Mouse (Mus musculus): ENCODE measurements around the gene Csf1. TPM values are rescaled to one million over a fixed set of nuclear protein-coding genes. Genes with fewer than 3 reads are reported as not detected.

The Csf1 gene
- polyA plus RNA-seq (2012): 0.02 and 0.13 TPM in 2 replicates

DNA sequence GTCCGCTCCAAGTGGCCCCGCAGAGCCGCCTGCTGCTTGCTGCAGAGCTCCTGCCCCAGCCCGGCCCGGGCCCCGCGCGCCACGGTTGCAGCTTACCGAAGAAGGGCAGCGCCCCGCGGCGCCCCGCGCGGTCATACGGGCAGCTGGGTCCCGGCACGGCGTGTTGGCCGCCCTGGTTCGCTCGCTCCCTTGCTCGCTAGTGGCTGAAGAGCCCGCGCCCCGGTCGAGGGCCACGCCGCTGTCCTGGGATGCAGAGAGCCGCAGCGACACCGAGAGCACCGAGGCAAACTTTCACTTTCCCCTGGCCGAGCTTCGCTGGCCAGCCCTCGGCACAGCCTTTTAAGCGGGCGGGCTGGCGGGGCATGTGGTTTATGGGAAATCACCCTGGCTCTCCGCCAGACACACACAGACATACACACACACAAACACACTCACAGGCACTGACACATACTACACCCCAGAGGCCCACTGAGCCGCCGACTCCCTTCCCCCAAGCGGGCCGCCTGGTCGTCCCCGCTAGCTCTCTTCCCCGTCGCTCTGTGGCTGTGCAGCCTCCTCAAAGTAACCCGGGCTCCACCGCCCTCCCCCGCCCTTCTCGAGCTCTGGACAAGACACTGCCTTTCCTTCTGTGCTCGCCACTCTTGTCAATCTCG is at the start of gene Csf1:
Gene Csf1, minus strand, starts transcription at position 541 of the 653 bp plus-strand sequence.
- H3K4me1 ChIP-seq (ENCODE audit: control insufficient read depth): peaks cover 3% of the 10 kb centered on the region; the same call in 1 of the 2 replicates
- no peaks in the 10 kb centered on the region for H3K36me3 ChIP-seq (ENCODE audit: control insufficient read depth)
- H3K4me3 ChIP-seq (replicated peaks): peak within 1 kb of the TSS; percentile 59
- no peak for TF ChIP-seq GATA1 (IDR thresholded peaks at IDR 0.05; ENCODE audit: low read length)
- TF ChIP-seq TAL1 (IDR thresholded peaks at IDR 0.05; ENCODE audit: low read length): no peak
- H3K9me3 ChIP-seq (ENCODE audit: control insufficient read depth, low read length): no peaks in the 10 kb centered on the region
- peaks cover 46% of the 10 kb centered on the region for H3K27me3 ChIP-seq (ENCODE audit: control insufficient read depth)

DNA sequence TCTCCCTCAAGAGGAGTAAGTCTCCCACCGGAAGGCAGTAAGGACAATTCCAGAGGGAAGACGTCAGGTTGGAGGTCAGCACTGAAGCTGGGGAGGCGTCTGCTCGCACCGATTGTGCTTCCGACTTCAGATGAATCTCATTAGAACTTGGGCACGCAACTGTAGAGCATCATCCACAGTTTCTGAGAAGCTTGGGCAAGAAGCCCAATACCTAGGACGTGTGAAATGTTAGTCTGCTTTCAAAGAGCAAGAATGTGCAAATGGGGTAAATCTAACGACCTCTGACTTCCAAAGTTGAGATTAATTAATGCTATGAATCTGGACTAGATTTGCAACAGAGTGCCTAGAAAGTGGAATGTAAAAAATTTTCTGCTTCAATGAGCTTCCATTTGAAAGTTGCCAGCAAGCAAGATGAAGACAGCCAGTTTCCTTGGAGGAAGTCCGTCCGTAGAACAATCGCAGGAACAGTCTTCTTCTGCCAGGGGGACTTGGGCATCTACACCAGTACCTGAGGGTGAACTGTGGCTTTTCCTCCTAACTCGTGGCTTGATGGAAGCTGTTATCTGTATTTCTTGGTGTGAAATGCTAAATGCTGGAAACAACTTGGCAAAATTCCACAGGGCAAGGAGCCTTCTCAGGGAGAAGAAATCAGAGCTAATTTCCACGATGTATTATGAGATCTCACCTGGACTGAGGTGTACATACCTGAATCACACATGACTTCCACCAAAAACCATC is 47.9 kb upstream of the Csf1 start:
- no peaks in the 10 kb centered on the region for H3K27me3 ChIP-seq (ENCODE audit: control insufficient read depth)
- TF ChIP-seq GATA1 (IDR thresholded peaks at IDR 0.05; ENCODE audit: low read length) (no peak), TAL1 (IDR thresholded peaks at IDR 0.05; ENCODE audit: low read length) (no peak)
- no peaks in the 10 kb centered on the region for H3K9me3 ChIP-seq (ENCODE audit: control insufficient read depth, low read length)
- no peaks in the 10 kb centered on the region for H3K36me3 ChIP-seq (ENCODE audit: control insufficient read depth)
- peaks cover 8% of the 10 kb centered on the region for H3K4me1 ChIP-seq (ENCODE audit: control insufficient read depth)
- H3K4me3 ChIP-seq (replicated peaks): no peak overlapping the region

DNA sequence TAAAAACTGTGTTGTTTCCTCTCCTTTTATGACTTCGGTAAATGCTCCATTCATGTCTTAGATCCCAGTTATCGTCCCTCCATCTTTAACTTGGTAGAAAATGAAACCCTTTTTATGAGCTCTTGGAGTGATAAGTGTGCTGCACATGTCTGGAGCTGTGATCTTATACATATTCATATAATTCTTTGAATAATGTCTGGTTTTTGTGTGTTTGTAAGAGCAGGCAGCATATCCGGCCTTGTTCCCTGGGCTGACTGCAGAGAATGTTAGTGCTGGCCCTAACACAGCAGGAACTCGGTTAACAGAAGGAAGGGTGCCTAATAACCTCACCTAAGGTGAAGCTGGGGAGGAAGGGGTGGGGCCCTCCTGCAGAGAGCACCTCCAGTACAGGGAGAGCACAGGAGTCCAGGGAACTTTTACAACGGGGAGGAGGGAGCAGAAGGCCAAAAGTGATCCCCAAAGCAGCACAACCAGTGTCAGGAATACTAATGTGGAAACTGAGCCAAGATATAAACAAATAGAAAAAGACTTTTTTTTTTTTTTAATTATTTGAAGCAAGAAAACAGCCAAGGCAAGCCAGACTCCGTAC is 47.2 kb upstream of the Csf1 start:
- TF ChIP-seq TAL1 (IDR thresholded peaks at IDR 0.05; ENCODE audit: low read length) (no peak), GATA1 (IDR thresholded peaks at IDR 0.05; ENCODE audit: low read length) (no peak)
- H3K4me1 ChIP-seq (ENCODE audit: control insufficient read depth): peaks cover 6% of the 10 kb centered on the region; the same call in 1 of the 2 replicates
- no peaks in the 10 kb centered on the region for H3K36me3 ChIP-seq (ENCODE audit: control insufficient read depth)
- H3K27me3 ChIP-seq (ENCODE audit: control insufficient read depth): no peaks in the 10 kb centered on the region
- no peaks in the 10 kb centered on the region for H3K9me3 ChIP-seq (ENCODE audit: control insufficient read depth, low read length)
- no peak overlapping the region for H3K4me3 ChIP-seq (replicated peaks)

DNA sequence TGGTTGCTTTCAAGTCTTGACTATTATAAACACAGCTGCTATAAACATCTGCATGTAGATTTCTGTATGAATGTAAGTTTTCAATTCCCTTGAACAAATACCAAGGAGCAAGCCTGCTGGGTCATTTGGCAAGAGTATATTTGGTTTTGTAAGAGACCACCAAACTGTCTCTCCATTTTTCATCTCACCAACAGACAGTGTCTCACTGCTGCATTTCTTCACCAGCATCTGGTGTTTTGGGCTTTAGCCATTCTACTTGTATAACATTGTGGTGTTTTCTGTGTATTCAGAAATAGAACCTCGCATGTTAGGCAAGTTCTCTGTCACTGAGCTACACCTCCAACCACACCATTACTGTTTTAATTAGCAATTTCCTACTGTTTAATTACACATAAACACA is 46.6 kb upstream of the Csf1 start:
- TF ChIP-seq GATA1 (IDR thresholded peaks at IDR 0.05; ENCODE audit: low read length) (no peak), TAL1 (IDR thresholded peaks at IDR 0.05; ENCODE audit: low read length) (no peak)
- H3K27me3 ChIP-seq (ENCODE audit: control insufficient read depth): no peaks in the 10 kb centered on the region
- H3K9me3 ChIP-seq (ENCODE audit: control insufficient read depth, low read length): no peaks in the 10 kb centered on the region
- no peak overlapping the region for H3K4me3 ChIP-seq (replicated peaks)
- H3K36me3 ChIP-seq (ENCODE audit: control insufficient read depth): no peaks in the 10 kb centered on the region
- H3K4me1 ChIP-seq (ENCODE audit: control insufficient read depth): peaks cover under 1% of the 10 kb centered on the region; the same call in 1 of the 2 replicates

DNA sequence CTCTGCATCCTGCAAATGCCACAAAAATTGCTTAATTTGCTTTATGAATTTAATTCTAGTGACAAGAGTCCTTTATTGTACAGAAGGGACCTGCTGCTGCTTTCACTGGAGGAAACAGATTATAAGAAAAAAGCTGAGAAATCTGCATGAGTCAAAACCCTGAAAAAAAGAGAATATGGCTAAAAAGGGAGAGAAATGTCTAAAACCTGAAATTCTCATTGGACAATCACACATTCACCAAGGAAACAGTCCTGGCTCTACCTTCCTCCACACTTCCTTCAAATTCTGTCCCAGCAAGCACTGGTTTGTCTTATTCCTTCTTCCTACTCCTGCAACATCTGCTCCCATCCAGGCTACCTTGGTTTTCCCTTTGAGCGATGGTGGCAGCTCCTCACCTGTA is 44.5 kb upstream of the Csf1 start:
- Histone ChIP-seq H3K9me3 (ENCODE audit: control insufficient read depth, low read length) (no peaks in the 10 kb centered on the region), H3K36me3 (ENCODE audit: control insufficient read depth) (no peaks in the 10 kb centered on the region), H3K4me3 (replicated peaks) (no peak overlapping the region), H3K27me3 (ENCODE audit: control insufficient read depth) (no peaks in the 10 kb centered on the region), H3K4me1 (ENCODE audit: control insufficient read depth) (no peaks in the 10 kb centered on the region)
- TF ChIP-seq GATA1 (IDR thresholded peaks at IDR 0.05; ENCODE audit: low read length) (no peak), TAL1 (IDR thresholded peaks at IDR 0.05; ENCODE audit: low read length) (no peak)

DNA sequence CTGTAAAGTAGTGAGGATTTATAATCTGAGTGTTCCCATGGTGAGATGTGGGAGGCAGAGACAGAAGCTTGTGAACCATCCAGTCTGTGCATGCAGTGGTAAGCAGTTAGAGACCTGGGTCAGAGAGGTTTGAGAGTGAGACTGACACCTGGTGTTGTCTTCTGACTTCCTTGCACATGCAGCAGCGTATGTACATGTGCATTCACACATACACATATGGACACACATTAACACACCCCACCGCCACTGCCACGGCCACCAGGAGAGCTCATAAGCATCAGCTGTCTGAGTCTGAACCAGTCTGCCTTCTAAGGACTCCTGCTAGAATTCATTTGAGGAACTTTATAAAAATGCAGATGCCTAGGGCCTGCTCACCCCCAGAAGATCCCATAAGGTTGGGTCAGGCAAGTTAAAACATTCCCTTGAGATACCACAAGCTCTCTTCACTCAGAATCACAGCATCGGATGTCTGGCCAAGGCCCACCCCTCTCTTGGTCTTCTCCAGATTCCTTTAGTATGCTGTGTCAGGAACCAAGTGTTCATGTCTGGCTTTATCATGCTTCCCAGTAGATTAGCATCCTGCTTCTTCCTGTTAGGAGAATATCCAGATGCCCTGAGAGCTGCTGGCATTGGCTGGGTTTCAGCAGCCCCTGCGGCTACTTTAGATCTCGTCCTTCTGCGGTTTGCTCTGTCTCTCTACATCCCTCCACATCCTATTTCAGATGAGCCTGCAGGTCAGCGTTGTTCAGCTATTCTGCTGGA is 42.1 kb upstream of the Csf1 start:
- TF ChIP-seq TAL1 (IDR thresholded peaks at IDR 0.05; ENCODE audit: low read length) (no peak), GATA1 (IDR thresholded peaks at IDR 0.05; ENCODE audit: low read length) (no peak)
- Histone ChIP-seq H3K4me1 (ENCODE audit: control insufficient read depth) (no peaks in the 10 kb centered on the region), H3K27me3 (ENCODE audit: control insufficient read depth) (no peaks in the 10 kb centered on the region), H3K9me3 (ENCODE audit: control insufficient read depth, low read length) (no peaks in the 10 kb centered on the region), H3K36me3 (ENCODE audit: control insufficient read depth) (no peaks in the 10 kb centered on the region), H3K4me3 (replicated peaks) (no peak overlapping the region)

DNA sequence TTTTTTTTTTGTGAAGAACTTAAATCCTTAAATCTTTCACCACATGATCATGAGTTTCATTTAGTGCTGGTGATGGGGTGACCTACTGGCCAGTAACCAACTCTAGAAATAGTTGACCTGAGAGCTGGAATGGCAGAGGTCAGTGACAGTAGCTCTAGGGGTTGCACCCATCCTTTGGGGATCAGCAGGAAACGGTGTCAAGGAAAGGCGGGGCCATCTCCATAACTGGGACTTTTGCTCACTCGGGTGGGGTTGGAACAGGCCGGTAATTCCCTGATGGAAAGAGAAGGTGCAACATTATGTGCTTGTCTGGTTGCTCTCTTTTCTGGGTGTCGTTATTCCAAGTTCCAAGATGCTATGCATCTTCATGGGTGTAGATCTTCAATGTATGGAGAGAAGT is 38.7 kb upstream of the Csf1 start:
- Histone ChIP-seq H3K27me3 (ENCODE audit: control insufficient read depth) (no peaks in the 10 kb centered on the region), H3K9me3 (ENCODE audit: control insufficient read depth, low read length) (no peaks in the 10 kb centered on the region)
- no peak for TF ChIP-seq TAL1 (IDR thresholded peaks at IDR 0.05; ENCODE audit: low read length)

DNA sequence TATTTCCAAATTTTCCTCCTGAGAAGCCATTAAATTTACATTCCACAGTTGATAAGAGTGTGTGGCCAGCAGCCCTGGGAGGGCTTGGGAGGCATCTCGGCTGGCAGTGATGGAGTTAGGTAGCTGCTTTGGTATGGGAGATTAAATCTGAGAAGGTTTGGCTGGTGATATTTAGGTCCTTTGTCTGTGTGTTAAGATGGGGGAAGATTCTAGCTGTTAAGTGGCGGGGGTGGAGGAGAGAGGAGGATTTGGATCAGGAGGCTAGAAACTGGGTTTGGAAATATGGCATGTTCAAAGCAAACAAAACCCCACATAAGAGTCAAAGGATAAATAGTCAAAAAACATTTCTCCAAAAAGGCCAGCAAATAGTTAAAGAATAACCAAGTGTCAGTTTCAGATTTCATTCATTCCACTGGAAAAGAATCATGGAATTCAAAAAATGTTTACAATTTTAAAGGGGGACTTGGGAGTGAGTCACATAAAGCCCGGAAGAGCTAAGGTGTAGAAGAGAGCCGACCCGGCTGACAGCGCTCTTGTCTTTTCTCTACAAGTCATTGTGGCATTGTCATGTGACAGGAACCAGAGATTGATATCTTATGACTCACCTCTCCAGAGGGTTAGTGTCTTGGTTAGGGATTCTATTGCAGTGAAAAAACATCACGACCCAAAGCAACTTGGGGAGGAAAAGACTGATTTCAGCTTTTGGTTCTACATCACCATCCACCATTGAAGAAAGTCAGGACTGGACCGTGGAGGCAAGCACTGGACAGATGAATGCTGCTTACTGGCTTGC is 36.1 kb upstream of the Csf1 start:
- TF ChIP-seq GATA1 (IDR thresholded peaks at IDR 0.05; ENCODE audit: low read length): no peak
- TF ChIP-seq TAL1 (IDR thresholded peaks at IDR 0.05; ENCODE audit: low read length): no peak
- Histone ChIP-seq H3K36me3 (ENCODE audit: control insufficient read depth) (no peaks in the 10 kb centered on the region), H3K9me3 (ENCODE audit: control insufficient read depth, low read length) (no peaks in the 10 kb centered on the region), H3K4me1 (ENCODE audit: control insufficient read depth) (no peaks in the 10 kb centered on the region), H3K4me3 (replicated peaks) (no peak overlapping the region), H3K27me3 (ENCODE audit: control insufficient read depth) (no peaks in the 10 kb centered on the region)

More for the DNA sequence above, 38.7 kb upstream of the Csf1 start:
- no peaks in the 10 kb centered on the region for H3K4me1 ChIP-seq (ENCODE audit: control insufficient read depth)
- H3K36me3 ChIP-seq (ENCODE audit: control insufficient read depth): no peaks in the 10 kb centered on the region
- H3K4me3 ChIP-seq (replicated peaks): no peak overlapping the region

All from erythroblast, embryonic 14.5 days (primary cell).